Mouse (Mus musculus): ENCODE measurements around the gene Stk39. TPM values are rescaled to one million over a fixed set of nuclear protein-coding genes. Genes with fewer than 3 reads are reported as not detected.

The Stk39 gene
- total RNA-seq, 2 experiments from 2014 or later = 24.1 to 24.3 TPM

GRCm38 (mm10) chr2:68463801-68464200 lies 8.3 kb downstream of the Stk39 start:
- no peak for DNase-seq (ENCODE audit: low spot score in 2 of 2)

GRCm38 (mm10) chr2:68458115-68458514 lies 14.0 kb downstream of the Stk39 start:
- DNase-seq (ENCODE audit: low spot score in 2 of 2) = no peak

GRCm38 (mm10) chr2:68457455-68458032 lies 14.5 kb downstream of the Stk39 start:
- no peak for DNase-seq (ENCODE audit: low spot score in 2 of 2)

- no peak for DNase-seq (ENCODE audit: low spot score in 2 of 2)
Measured at GRCm38 (mm10) chr2:68456899-68457298, 15.2 kb downstream of the Stk39 start.

GRCm38 (mm10) chr2:68452379-68452778 lies 19.7 kb downstream of the Stk39 start:
- DNase-seq (ENCODE audit: low spot score in 2 of 2) = no peak

GRCm38 (mm10) chr2:68448035-68448434 lies 24.0 kb downstream of the Stk39 start:
- DNase-seq (ENCODE audit: low spot score in 2 of 2) = no peak

GRCm38 (mm10) chr2:68443141-68443540 lies 28.9 kb downstream of the Stk39 start:
- DNase-seq (ENCODE audit: low spot score in 2 of 2) = no peak

- no peak for DNase-seq (ENCODE audit: low spot score in 2 of 2)
Measured at GRCm38 (mm10) chr2:68442113-68442717, 29.9 kb downstream of the Stk39 start.

- DNase-seq (ENCODE audit: low spot score in 2 of 2) = no peak
Measured at GRCm38 (mm10) chr2:68439614-68440013, 32.5 kb downstream of the Stk39 start.

- no peak for DNase-seq (ENCODE audit: low spot score in 2 of 2)
Measured at GRCm38 (mm10) chr2:68437920-68438319, 34.1 kb downstream of the Stk39 start.

GRCm38 (mm10) chr2:68437216-68437615 lies 34.9 kb downstream of the Stk39 start:
- DNase-seq (ENCODE audit: low spot score in 2 of 2) = no peak

- DNase-seq (ENCODE audit: low spot score in 2 of 2) = no peak
Measured at GRCm38 (mm10) chr2:68436305-68436704, 35.8 kb downstream of the Stk39 start.

GRCm38 (mm10) chr2:68435494-68436255 lies 36.4 kb downstream of the Stk39 start:
- DNase-seq (ENCODE audit: low spot score in 2 of 2) = no peak

GRCm38 (mm10) chr2:68434997-68435396 lies 37.1 kb downstream of the Stk39 start:
- no peak for DNase-seq (ENCODE audit: low spot score in 2 of 2)

GRCm38 (mm10) chr2:68434576-68434975 lies 37.5 kb downstream of the Stk39 start:
- no peak for DNase-seq (ENCODE audit: low spot score in 2 of 2)

- no peak for DNase-seq (ENCODE audit: low spot score in 2 of 2)
Measured at GRCm38 (mm10) chr2:68433736-68434312, 38.2 kb downstream of the Stk39 start.

- no peak for DNase-seq (ENCODE audit: low spot score in 2 of 2)
Measured at GRCm38 (mm10) chr2:68432834-68433233, 39.2 kb downstream of the Stk39 start.

GRCm38 (mm10) chr2:68431024-68431962 lies 40.8 kb downstream of the Stk39 start:
- DNase-seq (ENCODE audit: low spot score in 2 of 2) = no peak

GRCm38 (mm10) chr2:68430493-68430892 lies 41.6 kb downstream of the Stk39 start:
- DNase-seq (ENCODE audit: low spot score in 2 of 2) = no peak

GRCm38 (mm10) chr2:68429436-68429835 lies 42.6 kb downstream of the Stk39 start:
- DNase-seq (ENCODE audit: low spot score in 2 of 2) = no peak

All from gastrocnemius, postnatal 4 days (tissue).